Mouse (Mus musculus): Measurements from ENCODE around the gene Ptger3. TPM values are rescaled to one million over a fixed set of nuclear protein-coding genes. Genes with fewer than 3 reads are reported as not detected.

The Ptger3 gene
- total RNA-seq, 2 experiments from 2014 or later, result 1.9 to 2.3 TPM

DNA sequence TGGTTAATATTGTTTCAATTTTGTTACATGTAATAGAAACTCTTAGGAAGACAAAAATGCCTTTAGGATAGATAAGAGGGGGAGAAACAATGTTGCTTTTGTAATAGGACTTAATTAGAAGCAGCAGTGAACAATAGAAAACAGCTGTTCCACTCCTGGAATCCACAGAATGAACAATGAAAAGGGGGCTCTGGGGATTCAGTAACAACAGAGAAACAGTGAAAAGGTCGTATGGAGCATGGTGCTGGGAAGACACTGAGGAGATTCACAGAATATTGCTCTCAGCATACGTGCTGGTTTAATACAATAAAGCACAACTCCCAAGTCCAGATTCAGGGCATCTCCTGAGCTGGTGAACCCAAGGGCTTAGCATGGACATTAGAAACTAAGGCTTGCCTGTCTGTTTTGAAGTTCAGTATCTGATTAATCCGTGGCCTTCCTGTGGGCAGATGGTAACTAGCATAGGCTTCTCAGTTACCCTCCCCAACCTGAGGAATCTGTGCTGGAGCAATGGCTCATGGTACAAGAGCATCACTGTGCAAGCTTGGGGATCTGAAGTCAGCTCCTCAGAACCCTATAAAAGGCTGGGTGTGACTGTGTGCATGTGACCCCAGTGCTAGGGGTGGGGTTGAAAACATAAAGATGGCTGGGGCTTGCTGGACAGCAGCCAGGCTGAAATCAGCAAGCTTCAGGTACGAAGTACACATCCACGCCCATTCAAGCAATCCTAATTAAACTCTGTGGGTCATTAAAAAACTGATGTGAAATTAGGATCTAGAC, 16.1 kb downstream of the Ptger3 start:
- no peak for DNase-seq (ENCODE audit: low spot score in 2 of 2)

DNA sequence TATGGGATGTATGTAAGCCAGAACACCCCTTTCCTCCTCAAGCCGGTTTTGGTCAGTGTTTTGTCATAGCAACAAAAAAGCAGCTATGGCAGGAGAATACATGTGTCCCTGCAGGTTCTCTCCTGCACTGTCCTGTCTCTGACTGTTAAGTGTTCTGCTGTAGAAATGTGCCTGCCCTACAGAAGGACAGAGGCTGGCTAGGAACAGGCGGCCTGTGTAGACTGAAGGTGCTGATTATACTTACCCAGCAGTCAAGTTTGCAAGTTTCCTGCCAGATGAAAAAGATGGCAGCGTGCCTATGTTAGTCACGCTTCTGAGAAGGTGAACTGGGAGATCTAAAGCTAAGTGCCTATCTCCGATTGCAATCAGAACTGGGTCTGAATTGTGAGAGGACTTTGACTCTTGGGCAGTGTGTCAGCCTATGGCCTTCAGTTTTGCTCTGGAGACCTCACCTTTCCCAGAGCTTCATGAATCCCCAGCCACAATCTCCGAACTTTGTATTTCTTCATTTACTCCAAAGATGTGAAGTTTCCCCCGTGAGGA, 31.2 kb downstream of the Ptger3 start:
- no peak for DNase-seq (ENCODE audit: low spot score in 2 of 2)

DNA sequence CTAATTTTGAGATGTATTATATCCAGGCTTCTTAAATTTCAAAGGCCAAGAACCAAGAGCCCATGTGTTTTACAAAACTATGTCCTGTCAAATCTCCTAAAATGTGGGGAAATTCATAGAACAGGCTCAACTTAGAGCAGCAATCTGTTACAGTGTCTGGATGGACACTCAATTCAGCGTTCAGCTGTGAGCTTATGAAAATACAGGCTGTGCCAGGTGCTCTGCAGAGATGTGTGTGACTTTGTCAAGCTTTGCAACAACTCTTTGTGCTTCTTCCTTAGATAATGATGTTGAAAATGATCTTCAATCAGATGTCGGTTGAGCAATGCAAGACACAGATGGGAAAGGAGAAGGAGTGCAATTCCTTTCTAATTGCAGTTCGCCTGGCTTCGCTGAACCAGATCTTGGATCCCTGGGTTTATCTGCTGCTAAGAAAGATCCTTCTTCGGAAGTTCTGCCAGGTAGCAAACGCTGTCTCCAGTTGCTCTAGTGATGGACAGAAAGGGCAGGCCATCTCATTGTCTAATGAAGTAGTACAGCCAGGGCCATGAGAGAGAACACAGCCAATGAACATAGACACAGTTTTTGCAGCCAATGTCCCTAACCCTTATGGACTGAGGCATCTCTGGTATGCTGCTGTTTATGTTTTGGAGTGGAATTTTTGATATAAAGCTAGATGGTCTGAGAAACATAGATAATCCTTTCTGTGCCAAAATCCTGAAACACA, 38.2 kb downstream of the Ptger3 start:
- DNase-seq (ENCODE audit: low spot score in 2 of 2), result peak in 1 of 2 experiments; percentile 8

DNA sequence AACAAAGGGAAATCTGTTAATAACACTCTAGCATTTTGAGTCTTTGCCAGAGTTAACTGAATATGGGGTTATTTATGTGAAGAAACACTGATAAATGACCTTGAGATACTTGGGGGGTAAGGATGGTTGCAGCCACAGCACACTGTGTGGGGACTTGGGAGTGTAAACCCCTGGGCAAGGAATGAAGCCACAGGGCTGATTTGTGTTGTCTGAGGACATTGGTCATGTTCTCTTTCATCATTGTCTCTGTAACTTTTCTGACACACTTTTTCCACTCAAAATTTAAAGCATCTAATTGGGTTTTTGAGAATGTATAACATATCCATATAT, 38.7 kb downstream of the Ptger3 start:
- no peak for DNase-seq (ENCODE audit: low spot score in 2 of 2)

DNA sequence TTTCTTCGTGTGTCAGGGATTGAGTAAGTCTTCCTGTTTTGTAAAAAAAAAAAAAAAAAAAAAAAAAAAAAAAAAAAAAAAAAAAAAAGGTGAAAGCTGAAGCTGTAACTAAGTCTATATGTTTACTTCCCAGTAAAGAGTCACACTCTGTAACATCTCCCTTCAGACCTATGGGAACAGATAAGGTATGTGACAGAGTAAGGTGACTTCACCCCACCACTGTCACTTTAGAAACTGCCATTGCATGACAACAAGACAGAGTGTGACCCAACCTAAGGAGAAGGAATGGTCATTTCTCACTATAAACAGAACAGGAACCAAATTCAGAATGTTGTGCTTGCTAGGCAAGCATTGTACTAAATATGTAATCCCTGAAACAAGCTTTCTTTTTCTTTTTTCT, 46.9 kb downstream of the Ptger3 start:
- DNase-seq (ENCODE audit: low spot score in 2 of 2), result no peak

DNA sequence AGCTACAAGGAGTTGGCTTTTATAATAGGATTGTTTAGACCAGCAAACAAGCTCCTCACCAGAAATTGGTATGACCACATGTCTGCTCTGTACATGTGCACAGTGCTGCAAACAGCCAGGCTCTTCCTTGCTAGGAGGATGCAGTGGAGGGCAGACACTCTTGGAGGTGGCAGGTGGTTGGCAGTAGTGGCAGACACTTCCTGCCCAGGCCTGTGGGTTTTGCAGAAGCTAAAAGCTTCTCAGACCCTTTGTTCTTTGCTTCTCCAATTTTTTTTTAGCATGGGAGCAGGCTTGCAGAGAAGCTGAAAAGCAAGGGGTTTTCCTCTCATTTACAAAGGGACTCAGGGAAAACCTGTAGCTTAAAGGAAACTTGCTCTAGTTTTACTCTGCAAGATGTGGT, 50.3 kb downstream of the Ptger3 start:
- DNase-seq (ENCODE audit: low spot score in 2 of 2), result no peak

DNA sequence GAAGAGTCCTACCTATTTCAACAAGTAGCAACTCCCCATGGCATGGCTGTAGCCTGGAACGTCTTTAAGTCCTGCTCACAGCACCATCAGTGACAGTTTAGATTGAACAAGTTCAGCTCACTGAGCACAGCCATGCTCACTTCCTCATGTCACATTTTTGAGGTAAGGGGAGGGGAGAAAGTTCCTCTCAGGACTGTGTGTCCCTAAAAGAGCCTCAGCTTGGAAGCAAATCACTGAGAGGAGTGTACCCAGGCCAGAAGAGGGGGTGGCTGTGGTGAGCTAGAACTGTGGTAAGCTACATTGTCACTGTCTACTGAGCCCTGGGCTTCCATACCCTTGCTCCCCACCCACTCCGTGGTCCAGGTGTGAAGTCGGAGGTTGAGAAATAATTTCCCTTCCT, 60.7 kb downstream of the Ptger3 start:
- no peak for DNase-seq (ENCODE audit: low spot score in 2 of 2)

DNA sequence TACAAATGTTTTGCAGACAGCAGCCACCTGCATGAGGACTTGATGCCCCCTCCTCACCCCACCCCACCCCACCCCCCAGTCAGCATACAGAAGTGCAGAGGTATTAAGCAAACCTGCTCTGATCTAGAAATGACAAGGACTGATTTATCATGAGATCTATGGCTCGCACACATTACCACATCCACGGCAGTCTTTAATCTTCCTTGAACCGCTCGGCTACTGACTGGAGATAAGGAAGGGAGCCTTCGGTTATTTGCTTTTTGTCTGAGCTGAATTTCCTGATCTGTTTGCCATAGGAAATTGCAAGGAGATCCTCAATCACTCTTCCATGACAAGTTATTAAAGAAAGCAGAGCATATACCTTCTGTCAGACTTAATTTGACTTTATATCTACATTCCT, 64.0 kb downstream of the Ptger3 start:
- DNase-seq (ENCODE audit: low spot score in 2 of 2), result no peak

DNA sequence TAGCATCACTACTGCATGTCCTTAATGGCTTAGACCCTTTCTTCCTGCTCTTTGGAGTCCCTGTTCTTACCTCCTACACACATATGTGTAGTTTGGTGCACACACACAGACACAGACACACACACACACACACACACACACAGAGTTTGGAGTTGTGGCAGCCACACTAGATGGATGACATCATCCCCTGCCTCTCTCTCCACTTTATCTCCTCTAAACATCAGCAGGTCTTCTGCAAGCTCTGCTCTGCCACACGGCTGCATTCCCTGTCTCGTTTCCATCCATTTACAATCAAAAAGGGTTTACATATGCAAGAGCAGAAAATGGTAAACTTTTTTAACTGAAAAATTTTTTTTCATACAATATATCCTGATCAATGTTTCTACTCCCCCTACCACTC, 64.7 kb downstream of the Ptger3 start:
- no peak for DNase-seq (ENCODE audit: low spot score in 2 of 2)

DNA sequence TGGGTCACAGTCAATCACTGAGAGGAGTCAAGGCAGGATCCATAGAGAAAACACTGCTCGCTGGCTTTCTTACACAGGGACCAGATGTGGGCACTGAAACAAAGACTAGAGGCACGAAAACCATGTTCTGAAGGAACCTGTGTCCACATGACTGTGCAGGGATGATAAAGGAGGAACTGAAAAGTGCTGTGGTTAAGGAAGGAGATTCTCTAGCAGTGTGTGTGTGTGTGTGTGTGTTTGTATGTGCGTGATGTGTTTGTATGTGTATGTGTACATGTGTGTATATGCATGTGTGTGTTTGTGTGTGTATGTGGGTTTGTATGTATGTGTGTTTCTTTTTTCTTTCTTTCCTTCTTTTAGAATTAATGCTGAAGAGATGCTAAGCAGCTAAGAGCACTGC, 67.7 kb downstream of the Ptger3 start:
- DNase-seq (ENCODE audit: low spot score in 2 of 2), result no peak

DNA sequence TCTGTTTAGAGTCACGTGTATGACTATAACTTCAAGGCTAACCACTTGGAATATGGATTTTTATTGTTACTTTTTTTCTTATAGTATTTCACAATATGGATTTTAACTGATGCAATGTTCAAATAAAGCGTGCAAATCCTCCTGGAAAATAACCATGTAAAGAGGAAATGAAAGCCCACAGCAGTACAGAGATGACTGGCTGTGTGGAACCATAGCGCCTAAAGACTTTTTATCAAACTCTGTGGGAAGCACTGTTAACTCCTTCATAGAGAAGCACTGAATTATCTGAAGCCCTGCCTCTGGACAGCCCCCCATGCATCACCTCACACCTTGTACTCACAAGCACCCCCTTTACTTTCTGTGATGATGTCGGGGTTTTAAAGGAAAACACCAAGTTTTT, 69.0 kb downstream of the Ptger3 start:
- DNase-seq (ENCODE audit: low spot score in 2 of 2), result no peak

DNA sequence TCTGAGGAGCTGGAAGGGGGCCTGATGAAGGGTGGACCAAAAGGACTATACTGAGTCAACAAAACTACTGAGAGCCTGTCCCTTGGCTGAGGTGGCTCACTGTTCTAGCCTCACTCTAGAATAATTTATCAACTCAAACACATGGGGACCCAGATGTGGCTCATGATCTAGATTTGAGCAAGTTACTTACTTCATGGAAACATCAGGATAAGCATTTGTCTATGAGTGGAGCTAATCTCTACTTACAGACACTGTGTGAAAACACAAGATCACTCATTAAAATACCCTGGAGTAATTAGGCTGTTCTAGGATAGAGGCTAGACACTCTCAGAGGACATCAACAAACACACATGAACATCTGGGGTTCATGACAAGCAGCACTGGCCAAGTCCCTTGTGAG, 70.2 kb downstream of the Ptger3 start:
- DNase-seq (ENCODE audit: low spot score in 2 of 2), result no peak

DNA sequence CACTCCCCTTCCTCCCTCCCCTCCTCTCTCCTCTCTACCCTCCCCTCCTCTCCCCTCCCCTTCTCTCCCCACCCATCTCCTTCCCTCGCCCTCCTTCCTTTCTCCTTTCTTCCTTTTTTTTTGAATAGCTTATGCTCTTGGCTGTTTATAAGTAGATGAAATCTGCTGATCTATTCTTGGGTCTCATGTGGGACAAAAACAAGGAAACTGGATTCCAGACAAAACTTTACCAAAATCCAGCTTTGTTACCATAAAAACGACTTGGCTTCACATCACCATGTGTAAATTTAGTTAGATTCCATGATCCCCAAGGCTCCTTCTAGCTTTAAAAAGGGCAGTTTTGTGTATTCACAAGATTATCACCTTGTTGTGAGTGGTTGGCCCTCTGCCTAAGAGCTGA, 70.6 kb downstream of the Ptger3 start:
- no peak for DNase-seq (ENCODE audit: low spot score in 2 of 2)

DNA sequence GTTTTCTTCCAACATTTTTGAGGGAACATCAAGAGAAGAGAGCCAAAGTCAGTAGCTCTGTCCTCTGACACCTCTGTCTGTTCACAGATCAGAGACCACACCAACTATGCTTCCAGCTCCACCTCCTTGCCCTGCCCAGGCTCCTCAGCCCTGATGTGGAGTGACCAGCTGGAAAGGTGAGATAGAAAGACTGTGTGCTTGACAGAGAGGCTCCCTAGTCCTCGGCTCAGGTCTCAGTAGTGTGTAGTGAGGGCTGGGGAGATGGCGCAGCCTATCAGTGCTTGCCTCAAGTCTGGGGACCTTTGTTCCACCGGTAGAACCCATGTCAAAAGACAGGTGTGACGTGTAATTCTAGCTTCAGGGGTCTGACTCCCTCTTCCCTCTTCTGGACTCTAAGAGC, 74.9 kb downstream of the Ptger3 start:
- no peak for DNase-seq (ENCODE audit: low spot score in 2 of 2)

DNA sequence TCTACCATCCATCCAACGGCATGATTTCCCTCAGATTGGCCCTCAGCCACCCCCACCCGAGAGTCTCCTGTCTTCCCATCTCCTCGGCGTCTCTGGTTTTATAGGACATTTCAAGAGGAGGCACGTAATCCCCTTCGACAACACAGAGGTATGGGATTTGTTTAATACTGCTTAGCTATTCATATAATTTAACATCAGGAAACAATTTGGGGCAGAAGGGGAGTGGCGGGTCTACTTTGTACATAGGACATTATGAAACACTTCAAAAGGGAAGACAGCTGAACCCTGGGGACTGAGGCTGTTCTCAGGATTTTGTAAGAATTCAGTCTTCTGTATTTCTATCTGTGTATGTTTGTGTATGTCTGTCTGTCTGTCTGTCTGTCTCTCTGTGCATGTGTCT, 94.9 kb downstream of the Ptger3 start:
- no peak for DNase-seq (ENCODE audit: low spot score in 2 of 2)

DNA sequence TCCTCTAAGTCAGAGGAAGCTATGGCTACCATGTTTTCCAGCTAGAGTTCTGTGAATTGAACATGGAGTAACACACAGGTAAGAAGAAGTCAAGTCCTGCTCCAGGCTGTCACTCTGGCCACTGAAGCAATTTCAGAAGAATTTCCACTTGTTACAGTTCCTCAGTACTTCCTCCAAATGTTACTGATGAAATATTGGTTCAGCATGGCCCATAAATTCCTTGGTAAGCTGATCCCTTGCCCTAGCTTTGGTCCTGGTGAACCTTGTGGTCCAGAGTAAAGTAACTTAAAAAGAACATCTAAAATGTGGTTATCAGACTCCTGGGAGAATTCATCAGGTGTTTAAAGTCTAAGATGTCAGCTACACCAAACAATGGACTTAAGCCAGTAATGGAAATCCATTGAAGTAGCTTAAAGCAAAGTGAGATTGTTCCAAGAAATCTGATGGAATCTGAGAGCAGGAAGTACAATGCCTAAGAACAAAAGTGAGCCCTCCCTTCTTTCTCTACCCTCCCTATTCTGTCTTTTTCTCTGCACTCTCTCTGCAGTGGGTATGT, 97.9 kb downstream of the Ptger3 start:
- DNase-seq (ENCODE audit: low spot score in 2 of 2), result no peak

DNA sequence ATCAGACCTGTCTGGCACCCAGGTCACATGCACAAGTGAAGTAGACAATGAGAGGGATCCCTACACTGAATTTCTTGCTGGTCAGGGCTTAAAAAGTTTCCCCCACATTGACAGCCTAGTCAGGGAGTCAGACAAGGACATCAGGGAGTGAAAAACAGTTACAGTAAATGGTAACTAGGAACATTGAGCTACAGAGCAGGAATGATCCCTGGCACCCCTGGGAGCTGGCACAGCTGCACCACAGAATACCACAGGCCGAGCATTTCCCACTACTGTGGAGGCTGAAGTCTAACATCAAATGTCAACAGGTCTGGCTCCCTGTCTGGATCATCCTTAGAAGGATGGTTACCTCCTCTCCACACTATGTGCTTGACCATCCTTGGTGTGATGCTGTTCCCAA, 98.8 kb downstream of the Ptger3 start:
- no peak for DNase-seq (ENCODE audit: low spot score in 2 of 2)

DNA sequence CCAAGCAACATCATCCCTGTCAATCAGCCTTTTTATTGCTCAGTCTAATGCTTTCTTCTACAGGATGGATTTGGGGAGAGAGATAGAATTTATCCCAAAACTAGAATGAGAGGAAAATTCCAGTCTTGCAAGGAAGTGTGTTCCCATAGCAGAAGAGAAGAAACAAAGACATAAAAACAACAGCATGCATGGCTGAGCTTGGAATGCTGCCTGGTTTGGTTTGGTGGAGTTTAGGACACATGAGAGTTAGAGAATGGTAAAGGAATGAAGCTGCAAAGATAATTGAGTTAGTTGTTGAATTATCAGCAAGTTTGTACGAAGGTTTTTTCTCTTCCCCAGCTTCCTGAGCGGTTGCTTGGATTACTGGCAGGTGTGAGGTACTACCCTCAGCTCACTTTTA, 99.5 kb downstream of the Ptger3 start:
- DNase-seq (ENCODE audit: low spot score in 2 of 2), result no peak

DNA sequence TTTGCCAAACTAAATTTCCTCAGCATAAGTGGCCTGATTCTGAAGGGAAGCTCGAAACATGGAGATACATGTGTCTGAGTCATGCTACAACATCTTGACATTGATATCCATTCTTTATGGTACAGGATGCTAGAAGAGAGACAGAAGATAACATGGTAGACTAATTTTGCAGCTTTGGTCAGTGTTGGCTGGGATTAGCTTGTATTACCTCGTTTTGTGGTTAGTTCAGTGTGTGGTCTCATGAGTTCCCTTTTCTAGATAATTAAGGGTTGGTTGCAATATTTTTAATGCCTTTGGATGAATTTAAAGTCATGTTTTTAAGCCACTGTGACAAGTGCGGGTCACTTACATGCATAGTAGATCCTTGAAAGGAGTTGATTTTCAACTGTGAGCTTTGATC, 119.4 kb downstream of the Ptger3 start:
- no peak for DNase-seq (ENCODE audit: low spot score in 2 of 2)

DNA sequence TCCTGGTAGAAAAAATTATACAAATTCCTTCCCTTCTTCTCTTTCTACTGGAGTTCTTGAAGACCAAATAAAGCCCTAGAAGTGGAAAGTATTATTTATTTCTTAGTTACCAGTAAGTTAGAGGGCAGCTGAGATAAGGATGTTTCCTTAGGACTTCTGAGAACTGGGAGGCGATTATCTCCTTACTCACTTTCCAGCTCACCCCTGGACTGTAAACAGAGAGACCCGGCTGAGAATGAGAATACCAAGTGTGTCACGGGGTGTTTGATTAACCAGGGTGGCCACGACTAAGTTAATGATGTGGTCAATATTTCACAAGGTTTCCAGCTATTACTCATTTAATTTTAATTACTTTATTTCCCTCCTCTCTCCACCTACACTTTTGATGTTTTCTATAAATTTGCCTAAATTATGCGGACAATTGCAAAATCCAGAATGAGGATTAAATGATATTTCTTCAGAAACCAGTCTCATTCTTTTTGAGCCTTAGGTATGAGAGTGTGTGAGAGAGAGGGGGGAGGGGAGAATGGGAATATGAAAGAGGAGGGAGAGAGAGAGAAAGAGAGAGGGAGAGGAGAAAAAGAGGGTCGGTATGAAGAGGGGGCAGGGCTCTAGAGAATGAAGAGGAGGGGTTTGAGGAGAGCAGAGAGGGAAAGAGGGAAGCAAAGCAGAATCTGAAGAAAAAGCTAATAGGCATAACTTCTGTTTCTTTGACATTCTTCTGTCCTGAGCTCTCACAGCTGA, 121.9 kb downstream of the Ptger3 start:
- no peak for DNase-seq (ENCODE audit: low spot score in 2 of 2)

Measured in layer of hippocampus, adult 18-20 months (tissue).